Mouse (Mus musculus) E14TG2a.4 (cell line): ENCODE data around the gene Ndufa8.

Source experiments
- CTCF ChIP-seq: conservative IDR thresholded peaks from 2 replicates; pipeline ENCODE4 v1.5.1; 2014; ENCODE audit warnings: low read length
- NANOG ChIP-seq: IDR thresholded peaks from 2 replicates; pipeline ENCODE4 v1.6.1; 2014; ENCODE audit warnings: borderline replicate concordance, low read length, mixed read lengths

DNA sequence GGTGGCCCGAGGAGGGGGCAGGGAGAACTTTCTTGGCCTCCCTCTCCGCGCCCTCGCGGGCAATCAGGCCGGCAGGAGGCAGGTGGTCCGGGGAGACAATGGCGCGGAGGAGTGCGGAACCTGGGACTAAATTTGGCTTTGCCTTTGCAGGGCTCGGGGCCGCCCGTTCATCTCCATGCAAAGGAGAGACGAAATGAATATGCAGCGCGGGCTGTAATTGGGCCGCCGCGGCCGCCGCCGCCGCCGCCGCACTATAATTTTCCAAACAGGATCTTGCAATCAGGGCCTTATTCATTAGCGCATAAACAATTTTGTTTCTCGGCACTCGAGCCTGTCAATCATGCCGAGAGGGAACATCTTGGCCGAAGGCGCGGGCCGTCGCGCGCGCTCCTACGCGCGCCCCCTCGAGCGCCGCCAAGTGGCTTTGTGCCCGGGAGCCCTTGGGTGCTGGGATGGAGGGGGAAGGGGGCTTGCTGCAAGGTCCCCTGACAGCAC, 37.8 kb downstream of the Ndufa8 start:
- TF ChIP-seq CTCF = no peak
- TF ChIP-seq NANOG = no peak
